Mouse (Mus musculus) embryonic fibroblast, embryonic 13.5 days (primary cell): ENCODE results near the gene Cotl1.

Experiments
- CTCF ChIP-seq: IDR thresholded peaks from 2 replicates; pipeline ENCODE4 v1.5.1; 2011; ENCODE audit warnings: mild to moderate bottlenecking, control low read depth, low read length, moderate library complexity, borderline replicate concordance; ENCODE audit not compliant: insufficient read depth
- POLR2A ChIP-seq: IDR thresholded peaks from 2 replicates; pipeline ENCODE4 v1.6.1; 2011; ENCODE audit warnings: low read depth, mild to moderate bottlenecking, control low read depth, low read length, moderate library complexity

GRCm38 (mm10) chr8:119869616-119870015 lies 29.3 kb upstream of the Cotl1 start:
- TF ChIP-seq POLR2A (no peak), CTCF (no peak)
